Mouse (Mus musculus): Measurements from ENCODE around the gene Slco3a1.

- TF ChIP-seq CHD2 (IDR thresholded peaks at IDR 0.05; ENCODE audit: low read depth, low read length) (no peak), ZNF384 (IDR thresholded peaks at IDR 0.05; ENCODE audit: low read depth, low read length) (no peak)
Observed at GRCm38 (mm10) chr7:74471740-74472139, 82.8 kb downstream of the Slco3a1 start.
